Mouse (Mus musculus) forebrain, embryonic 15.5 days (tissue): Measurements from ENCODE around the gene Cep68. TPM values are rescaled to one million over a fixed set of nuclear protein-coding genes. Genes with fewer than 3 reads are reported as not detected.

Experiments
- ATAC-seq: fragments of 200-750 bp; cut with Nextera tagmentation; replicated peaks from 2 replicates; pipeline ENCODE4 v1.8.0; 2017; ENCODE audit warnings: mild to moderate bottlenecking, moderate TSS enrichment, moderate library complexity
- H3K27ac ChIP-seq: fragments of 300-500 bp; sonication (generic); replicated peaks from 2 replicates; pipeline ENCODE4 v1.5.1; 2015; ENCODE audit warnings: mild to moderate bottlenecking, inconsistent platforms
- H3K27me3 ChIP-seq: fragments of 300-500 bp; sonication (generic); 2 replicates; pipeline ENCODE4 v1.6.1; 2015; ENCODE audit warnings: inconsistent platforms
- H3K36me3 ChIP-seq: fragments of 300-500 bp; sonication (generic); 2 replicates; pipeline ENCODE4 v1.6.1; 2015; ENCODE audit warnings: mild to moderate bottlenecking, inconsistent platforms
- H3K4me1 ChIP-seq: fragments of 300-500 bp; sonication (generic); 2 replicates; pipeline ENCODE4 v1.6.1; 2015; ENCODE audit warnings: inconsistent platforms
- H3K4me2 ChIP-seq: fragments of 300-500 bp; sonication (generic); replicated peaks from 2 replicates; pipeline ENCODE4 v1.6.1; 2015; ENCODE audit warnings: mild to moderate bottlenecking, inconsistent platforms
- H3K4me3 ChIP-seq: fragments of 300-500 bp; sonication (generic); 2 replicates; pipeline ENCODE4 v1.5.1; 2015; ENCODE audit warnings: mild to moderate bottlenecking, inconsistent platforms
- H3K9ac ChIP-seq: fragments of 300-500 bp; sonication (generic); replicated peaks from 2 replicates; pipeline ENCODE4 v1.6.1; 2015; ENCODE audit warnings: mild to moderate bottlenecking, inconsistent platforms
- H3K9me3 ChIP-seq: fragments of 300-500 bp; sonication (generic); 2 replicates; pipeline ENCODE4 v1.6.1; 2016; ENCODE audit warnings: inconsistent platforms
- WGBS: fragments of 180-500 bp; shearing (Covaris S2); methylation state at CpG from one replicate; pipeline ENCODE4 v1.1.7; 2015; ENCODE audit warnings: mixed read lengths; 5-methylcytosine and 5-hydroxymethylcytosine counted together
- polyA plus RNA-seq: library from polyadenylated mRNA; unstranded; fragments of >200 nt; fragmentation: Nextera tagmentation; extraction: Ambion mirVana; gene quantifications from 2 replicates; pipeline ENCODE4 v1.2.1, GENCODE M21; 2015

Cep68 gene
- polyA plus RNA-seq, result 26.3 and 28.8 TPM in 2 replicates

DNA sequence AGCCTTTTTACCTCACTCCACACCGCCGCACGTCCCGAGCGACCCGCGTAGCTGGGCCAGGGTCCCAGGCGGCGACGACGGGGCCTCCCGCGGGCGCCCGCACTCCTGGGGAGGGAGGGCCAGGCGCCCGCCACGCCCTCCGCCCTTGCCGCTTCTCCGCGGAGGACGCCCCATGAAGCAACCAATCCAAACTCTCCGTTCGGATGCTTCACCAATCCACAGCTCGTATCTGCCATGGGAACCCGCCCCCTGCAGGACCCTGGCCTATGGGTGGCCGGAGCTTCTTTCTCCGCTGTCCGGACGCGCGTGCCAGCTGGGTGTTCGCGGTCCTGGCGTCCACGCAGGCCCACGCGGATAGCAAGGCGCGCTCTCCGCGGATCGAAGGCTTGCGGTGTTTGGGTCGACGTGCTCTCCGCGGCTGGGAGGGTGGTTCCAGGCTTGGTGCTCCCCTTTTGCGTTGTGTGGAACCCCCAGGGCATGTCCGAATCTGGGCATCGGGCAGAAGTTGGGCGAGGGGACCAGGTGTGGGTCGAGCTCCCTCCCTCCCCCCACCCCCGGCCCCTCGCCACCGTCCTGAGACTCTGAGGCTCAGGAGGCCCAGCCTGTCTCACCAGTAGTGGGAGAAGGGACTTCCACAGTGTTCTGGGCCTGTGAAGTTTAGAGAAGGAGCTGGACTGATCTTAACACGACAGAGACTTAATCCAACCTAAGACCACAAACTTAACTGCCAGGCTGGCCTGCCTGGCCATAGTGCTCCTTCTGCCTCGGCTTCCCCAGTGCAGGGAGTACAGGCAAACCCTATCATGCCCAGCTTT, at the start of gene Cep68:
Cep68 (minus strand) TSS at position 134 of the 815 bp plus-strand sequence.
- ATAC-seq, result peak; percentile 98
- Histone ChIP-seq H3K27me3 (no peaks in the 10 kb centered on the region), H3K27ac (peak within 1 kb of the TSS; percentile 78), H3K9me3 (no peaks in the 10 kb centered on the region), H3K4me3 (peak within 1 kb of the TSS; percentile 87), H3K4me1 (peaks cover 29% of the 10 kb centered on the region), H3K9ac (peak within 1 kb of the TSS; percentile 83), H3K4me2 (peak within 1 kb of the TSS; percentile 92), H3K36me3 (no peaks in the 10 kb centered on the region)
- WGBS, result under 1% methylated on average over 56 of the region's 59 CpGs

DNA sequence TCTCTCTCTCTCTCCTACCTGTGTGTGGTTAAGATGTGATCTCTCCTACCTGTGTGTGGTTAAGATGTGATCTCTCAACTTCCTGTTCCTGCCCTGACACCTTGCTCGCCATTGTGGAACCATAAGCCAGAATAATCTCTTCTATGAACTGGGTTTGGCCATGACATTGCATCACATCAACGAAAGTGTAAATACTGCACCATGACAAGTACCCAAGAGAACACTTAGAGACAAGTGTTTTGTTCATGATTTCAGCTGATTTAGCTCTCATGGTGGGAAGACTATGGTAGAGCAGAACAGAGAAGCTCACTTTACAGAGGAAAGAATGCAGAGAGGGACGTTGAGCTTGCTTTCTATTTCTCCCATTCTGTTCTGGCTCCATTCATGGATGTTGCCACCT, 35.2 kb upstream of the Cep68 start:
- Histone ChIP-seq H3K36me3 (no peaks in the 10 kb centered on the region), H3K27ac (no peak overlapping the region), H3K27me3 (no peaks in the 10 kb centered on the region), H3K4me1 (no peaks in the 10 kb centered on the region), H3K9ac (no peak overlapping the region), H3K4me2 (no peak overlapping the region), H3K9me3 (no peaks in the 10 kb centered on the region), H3K4me3 (no peak overlapping the region)
- ATAC-seq, result no peak
- 87% methylated on average over 3 of the region's 3 CpGs for WGBS

DNA sequence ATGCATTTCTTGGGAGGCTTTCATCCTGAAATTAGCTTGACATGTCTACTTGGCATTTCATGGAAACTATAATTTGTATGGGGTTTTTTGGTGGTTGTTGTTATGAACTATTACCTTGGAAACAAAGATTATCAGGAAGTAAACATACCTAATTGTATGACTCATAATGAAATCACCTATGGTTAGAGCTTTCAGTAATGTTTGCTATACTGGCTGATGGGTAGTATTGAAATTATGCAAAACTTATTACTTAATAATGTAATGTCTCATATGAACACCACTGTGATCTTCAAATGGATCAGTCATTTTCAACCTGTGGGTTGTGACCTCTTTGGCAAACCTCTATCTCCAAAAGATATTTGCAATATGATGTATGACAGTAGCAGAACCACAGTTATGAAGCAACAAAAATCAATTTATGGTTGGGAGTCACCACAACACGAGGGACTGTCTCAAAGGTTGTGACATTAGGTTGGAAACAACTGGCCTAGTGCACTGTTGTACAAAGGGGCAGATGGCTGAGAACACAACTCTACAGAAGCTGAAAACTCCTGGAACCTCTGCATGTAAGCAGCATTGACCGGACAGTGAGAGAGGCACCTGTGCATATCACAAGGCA, 33.5 kb upstream of the Cep68 start:
- no peaks in the 10 kb centered on the region for H3K27me3 ChIP-seq
- H3K9ac ChIP-seq, result no peak overlapping the region
- no peak for ATAC-seq
- no peak overlapping the region for H3K4me3 ChIP-seq
- H3K36me3 ChIP-seq, result no peaks in the 10 kb centered on the region
- H3K9me3 ChIP-seq, result no peaks in the 10 kb centered on the region
- H3K4me1 ChIP-seq, result no peaks in the 10 kb centered on the region
- no peak overlapping the region for H3K27ac ChIP-seq
- H3K4me2 ChIP-seq, result no peak overlapping the region
- WGBS, result 87% methylated on average over 2 of the region's 2 CpGs

DNA sequence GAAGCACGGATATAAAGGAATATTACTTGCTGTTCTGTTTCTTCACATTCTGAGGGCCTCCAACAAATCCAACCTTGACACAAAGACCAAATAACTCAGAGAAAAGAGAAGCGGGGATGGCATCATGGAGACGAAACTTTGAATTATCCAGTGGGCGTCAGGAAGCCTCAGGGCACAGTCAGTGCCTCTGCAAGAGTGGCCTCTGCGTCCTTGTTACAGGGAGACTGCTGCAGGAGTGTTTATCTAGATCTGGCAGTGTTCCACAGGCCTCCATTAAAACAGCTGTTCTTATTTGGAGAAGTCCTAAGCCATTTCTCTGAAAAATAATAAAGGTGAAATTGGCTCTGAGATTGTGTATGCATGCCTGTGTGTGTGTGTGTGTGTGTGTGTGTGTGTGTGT, 31.8 kb upstream of the Cep68 start:
- no peaks in the 10 kb centered on the region for H3K36me3 ChIP-seq
- H3K9me3 ChIP-seq, result no peaks in the 10 kb centered on the region
- ATAC-seq, result no peak
- no peak overlapping the region for H3K9ac ChIP-seq
- no peak overlapping the region for H3K4me2 ChIP-seq
- no peak overlapping the region for H3K27ac ChIP-seq
- no peaks in the 10 kb centered on the region for H3K27me3 ChIP-seq
- H3K4me1 ChIP-seq, result no peaks in the 10 kb centered on the region
- no peak overlapping the region for H3K4me3 ChIP-seq
- 71% methylated on average over 5 of the region's 5 CpGs for WGBS

DNA sequence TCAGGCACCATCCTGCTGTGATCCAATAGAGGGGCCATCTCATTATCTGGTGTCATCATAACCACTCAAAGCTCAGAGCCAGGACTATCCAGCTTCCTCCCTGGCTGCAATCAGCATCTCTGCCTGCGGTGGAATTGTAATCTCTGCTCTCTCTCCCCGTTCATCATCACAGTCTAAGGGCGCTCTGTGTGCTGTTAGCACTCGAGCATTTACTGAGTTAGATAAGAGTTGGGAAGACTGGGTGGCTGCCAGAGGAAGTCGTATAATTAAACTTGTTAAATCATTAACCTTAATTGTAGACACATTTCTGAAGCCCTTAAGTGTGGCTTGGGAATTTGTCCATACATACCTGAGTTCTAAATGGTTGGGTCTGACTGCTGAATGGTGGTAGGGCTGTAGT, 29.5 kb upstream of the Cep68 start:
- no peak overlapping the region for H3K4me3 ChIP-seq
- H3K27ac ChIP-seq, result no peak overlapping the region
- WGBS, result 67% methylated on average over 5 of the region's 5 CpGs
- no peaks in the 10 kb centered on the region for H3K9me3 ChIP-seq
- no peaks in the 10 kb centered on the region for H3K4me1 ChIP-seq
- no peak overlapping the region for H3K4me2 ChIP-seq
- no peak for ATAC-seq
- no peaks in the 10 kb centered on the region for H3K36me3 ChIP-seq
- H3K27me3 ChIP-seq, result no peaks in the 10 kb centered on the region
- no peak overlapping the region for H3K9ac ChIP-seq

DNA sequence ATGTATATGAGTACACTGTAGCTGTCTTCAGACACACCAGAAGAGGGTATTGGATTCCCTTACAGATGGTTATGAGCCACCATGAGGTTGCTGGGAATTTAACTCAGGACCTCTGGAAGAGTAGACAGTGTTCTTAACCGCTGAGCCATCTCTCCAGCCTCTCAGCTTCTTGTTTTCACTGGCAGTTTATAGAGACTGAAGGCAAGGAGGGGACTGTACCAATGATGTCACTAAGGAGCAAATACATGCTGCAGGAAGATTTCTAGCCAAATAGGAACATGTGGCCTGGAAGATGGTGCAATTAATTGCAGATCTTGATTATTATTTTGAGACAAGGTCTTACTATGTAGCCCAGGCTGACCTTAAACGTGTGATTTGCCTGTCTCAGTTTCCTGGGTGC, 27.9 kb upstream of the Cep68 start:
- no peak for ATAC-seq
- H3K36me3 ChIP-seq, result no peaks in the 10 kb centered on the region
- H3K27me3 ChIP-seq, result no peaks in the 10 kb centered on the region
- H3K4me3 ChIP-seq, result no peak overlapping the region
- no peak overlapping the region for H3K27ac ChIP-seq
- WGBS, result 74% methylated on average over 2 of the region's 2 CpGs
- no peak overlapping the region for H3K4me2 ChIP-seq
- no peaks in the 10 kb centered on the region for H3K9me3 ChIP-seq
- H3K4me1 ChIP-seq, result no peaks in the 10 kb centered on the region
- H3K9ac ChIP-seq, result no peak overlapping the region

DNA sequence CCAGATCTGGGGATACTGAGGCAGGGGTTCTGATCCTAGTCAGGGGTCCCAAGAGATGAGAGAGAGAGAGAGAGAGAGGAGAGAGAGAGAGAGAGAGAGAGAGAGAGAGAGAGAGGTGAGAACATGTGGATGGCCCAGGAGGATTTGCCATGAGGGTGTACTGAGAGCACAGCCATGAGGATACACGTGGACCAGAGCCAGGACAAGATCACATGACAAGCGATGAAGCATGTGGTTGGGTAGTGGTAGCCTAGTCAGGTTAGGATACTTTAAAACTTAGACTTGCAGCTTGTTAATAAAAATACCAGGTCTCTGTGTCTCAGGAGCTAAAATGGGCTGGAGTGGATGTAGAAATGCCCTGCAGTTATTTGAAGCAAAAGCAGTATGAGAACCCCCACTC, 26.7 kb upstream of the Cep68 start:
- 80% methylated on average over 2 of the region's 2 CpGs for WGBS
- no peak for ATAC-seq
- H3K27me3 ChIP-seq, result no peaks in the 10 kb centered on the region
- no peaks in the 10 kb centered on the region for H3K4me1 ChIP-seq
- H3K27ac ChIP-seq, result no peak overlapping the region
- no peak overlapping the region for H3K4me2 ChIP-seq
- H3K9me3 ChIP-seq, result no peaks in the 10 kb centered on the region
- no peak overlapping the region for H3K4me3 ChIP-seq
- no peak overlapping the region for H3K9ac ChIP-seq
- no peaks in the 10 kb centered on the region for H3K36me3 ChIP-seq

DNA sequence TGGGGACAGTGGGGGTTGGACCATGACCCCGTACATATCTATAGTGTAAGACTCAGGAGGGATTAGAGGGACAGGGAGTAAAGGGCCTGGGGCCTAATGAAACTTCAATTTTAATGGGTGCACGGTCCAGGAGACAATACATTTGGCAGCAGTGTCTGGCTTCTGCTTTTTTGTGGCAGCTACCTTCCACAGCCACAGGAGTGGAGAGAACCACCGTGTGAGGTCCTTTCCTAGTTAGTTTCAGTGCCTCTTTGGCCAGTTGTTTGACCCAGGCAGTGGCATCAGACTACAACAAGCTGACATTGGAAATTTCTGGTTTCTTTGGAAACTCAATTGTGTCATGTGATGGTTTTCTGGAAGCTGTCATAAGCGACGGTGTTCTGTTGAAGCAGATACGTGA, 20.7 kb upstream of the Cep68 start:
- H3K4me2 ChIP-seq, result no peak overlapping the region
- no peaks in the 10 kb centered on the region for H3K9me3 ChIP-seq
- no peak overlapping the region for H3K4me3 ChIP-seq
- no peaks in the 10 kb centered on the region for H3K36me3 ChIP-seq
- H3K4me1 ChIP-seq, result no peaks in the 10 kb centered on the region
- no peak for ATAC-seq
- H3K27ac ChIP-seq, result no peak overlapping the region
- no peak overlapping the region for H3K9ac ChIP-seq
- H3K27me3 ChIP-seq, result no peaks in the 10 kb centered on the region
- WGBS, result 83% methylated on average over 6 of the region's 6 CpGs

DNA sequence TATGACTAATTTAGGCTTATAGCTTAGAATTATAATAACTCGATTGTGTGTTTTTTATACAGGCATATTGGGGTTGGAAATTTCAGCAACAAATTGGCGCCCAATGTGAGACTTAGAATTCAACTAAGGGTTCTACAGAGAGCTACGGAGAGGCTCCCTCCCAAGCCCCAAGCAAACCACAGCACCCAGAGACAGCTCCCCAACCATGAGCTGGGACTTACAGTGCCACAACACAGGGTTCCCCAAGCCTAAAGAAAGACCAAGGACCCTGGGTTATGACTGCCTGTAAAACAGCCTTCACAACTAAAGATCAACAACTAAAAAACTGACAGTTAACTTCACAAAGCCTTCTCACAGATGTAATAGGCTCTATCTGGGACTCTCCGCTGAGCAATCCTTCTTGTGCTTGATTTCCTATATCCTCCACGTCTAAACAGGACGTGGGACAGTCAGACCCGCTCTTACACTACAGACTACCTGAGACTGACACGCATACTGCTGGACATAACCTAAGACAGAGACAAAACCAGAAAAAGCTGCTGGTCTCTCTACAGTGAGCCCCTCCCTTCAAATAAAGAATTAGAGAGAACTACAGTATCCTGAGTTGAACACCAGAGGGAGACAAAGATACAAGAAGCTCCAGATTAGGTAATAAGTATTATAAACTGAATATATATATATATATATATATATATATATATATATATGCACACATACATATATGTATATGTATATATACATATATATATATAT, 13.6 kb upstream of the Cep68 start:
- no peaks in the 10 kb centered on the region for H3K27me3 ChIP-seq
- H3K4me1 ChIP-seq, result no peaks in the 10 kb centered on the region
- H3K4me2 ChIP-seq, result no peak overlapping the region
- H3K27ac ChIP-seq, result no peak overlapping the region
- peak; percentile 76; the same call in 1 of the 2 replicates for ATAC-seq
- no peak overlapping the region for H3K9ac ChIP-seq
- no peaks in the 10 kb centered on the region for H3K36me3 ChIP-seq
- H3K4me3 ChIP-seq, result no peak overlapping the region
- 56% methylated on average over 8 of the region's 8 CpGs for WGBS
- no peaks in the 10 kb centered on the region for H3K9me3 ChIP-seq

DNA sequence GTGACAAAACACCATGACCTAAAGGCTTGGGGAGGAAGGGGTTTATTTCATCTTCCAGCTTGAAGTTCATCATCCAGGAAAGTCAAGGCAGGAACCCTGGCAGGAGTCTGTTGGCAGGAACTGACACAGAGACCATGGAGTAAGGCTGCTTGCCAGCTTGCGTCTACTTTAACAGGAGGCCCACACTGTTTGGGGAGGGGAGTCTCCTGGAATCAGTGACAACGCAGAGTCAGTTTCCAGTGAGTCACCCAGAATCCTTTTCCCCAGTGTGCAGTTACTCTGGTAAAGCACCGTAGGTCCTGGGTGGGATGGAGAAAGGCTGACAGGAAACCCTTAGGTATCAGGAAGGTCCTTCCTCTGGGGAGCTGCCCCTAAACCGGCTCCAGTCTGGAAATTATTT, 5.6 kb upstream of the Cep68 start:
- peaks cover 2% of the 10 kb centered on the region for H3K4me1 ChIP-seq
- H3K9ac ChIP-seq, result no peak overlapping the region
- H3K4me3 ChIP-seq, result no peak overlapping the region
- no peak overlapping the region for H3K27ac ChIP-seq
- no peaks in the 10 kb centered on the region for H3K27me3 ChIP-seq
- H3K36me3 ChIP-seq, result no peaks in the 10 kb centered on the region
- no peak overlapping the region for H3K4me2 ChIP-seq
- WGBS, result 82% methylated on average over 4 of the region's 4 CpGs
- no peaks in the 10 kb centered on the region for H3K9me3 ChIP-seq
- ATAC-seq, result no peak

DNA sequence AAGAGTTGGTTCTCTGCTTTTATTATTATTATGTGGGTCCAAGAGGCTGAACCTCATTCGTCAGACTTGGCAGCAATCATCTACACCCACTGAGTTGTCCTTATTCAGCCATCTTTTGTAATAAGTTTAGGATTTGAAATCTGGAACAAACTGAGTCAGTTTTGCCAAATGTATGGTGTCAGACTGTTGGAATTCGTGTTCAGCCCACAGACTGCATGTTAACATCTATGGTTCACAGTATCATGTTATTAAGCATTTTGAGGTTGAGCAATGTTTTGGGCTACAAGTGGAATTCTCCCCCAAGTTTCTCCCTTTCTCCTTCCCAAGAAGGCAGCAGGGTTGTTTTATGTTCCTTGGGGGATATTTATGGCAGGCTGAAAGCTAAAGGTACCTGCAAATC, 3.9 kb upstream of the Cep68 start:
- no peaks in the 10 kb centered on the region for H3K9me3 ChIP-seq
- no peak overlapping the region for H3K27ac ChIP-seq
- 68% methylated on average over 2 of the region's 2 CpGs for WGBS
- H3K4me1 ChIP-seq, result peaks cover 10% of the 10 kb centered on the region
- ATAC-seq, result no peak
- H3K9ac ChIP-seq, result no peak overlapping the region
- no peaks in the 10 kb centered on the region for H3K36me3 ChIP-seq
- no peaks in the 10 kb centered on the region for H3K27me3 ChIP-seq
- H3K4me3 ChIP-seq, result no peak overlapping the region
- H3K4me2 ChIP-seq, result no peak overlapping the region

DNA sequence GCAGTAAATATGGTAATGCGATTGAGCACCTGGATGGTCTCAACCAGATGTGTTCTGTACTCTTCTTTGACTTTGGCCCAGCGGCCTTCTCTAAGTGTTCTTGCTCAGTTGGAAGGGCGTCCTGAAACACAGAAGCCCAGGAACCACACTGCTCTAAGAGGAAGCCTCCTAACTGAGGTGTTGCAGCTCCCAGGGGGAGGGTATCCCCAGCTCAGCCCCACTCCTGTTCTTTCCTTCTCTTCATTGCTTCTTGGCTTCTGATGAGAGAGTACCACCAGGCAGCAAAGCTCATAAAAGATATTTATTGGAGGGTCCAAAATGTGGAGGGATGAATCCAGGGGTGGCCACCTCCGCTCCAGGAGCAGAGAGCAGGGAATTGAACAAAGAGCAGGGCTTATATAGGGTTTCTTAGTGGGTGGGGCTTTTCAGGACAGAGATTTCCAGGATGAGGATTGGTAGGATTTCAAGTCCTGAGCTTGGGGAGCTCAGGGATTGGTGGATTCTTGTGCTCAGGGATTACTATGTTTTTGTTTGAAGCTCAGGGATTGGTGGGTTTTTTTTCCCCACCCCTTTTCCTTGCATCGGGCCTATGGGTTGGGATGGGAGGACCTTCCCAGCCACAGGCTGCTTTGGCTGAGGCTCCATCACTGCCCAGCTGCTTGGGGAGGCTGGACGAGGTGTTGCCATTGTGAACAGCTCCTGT, 1.4 kb upstream of the Cep68 start:
- no peak overlapping the region for H3K9ac ChIP-seq
- H3K4me2 ChIP-seq, result no peak overlapping the region
- H3K36me3 ChIP-seq, result no peaks in the 10 kb centered on the region
- peaks cover 29% of the 10 kb centered on the region for H3K4me1 ChIP-seq
- no peaks in the 10 kb centered on the region for H3K9me3 ChIP-seq
- 90% methylated on average over 6 of the region's 6 CpGs for WGBS
- no peak for ATAC-seq
- H3K27ac ChIP-seq, result no peak overlapping the region
- no peak overlapping the region for H3K4me3 ChIP-seq
- no peaks in the 10 kb centered on the region for H3K27me3 ChIP-seq
